Mouse (Mus musculus): ENCODE data around the gene Mup9. TPM values are rescaled to one million over a fixed set of nuclear protein-coding genes. Genes with fewer than 3 reads are reported as not detected.
"Not testable (repeated sequence)": the region's sequence is repeated elsewhere in the genome, so short reads cannot be mapped to it uniquely, and the experiment has no call there.

Mup9 gene
- total RNA-seq (2021) = not detected

DNA sequence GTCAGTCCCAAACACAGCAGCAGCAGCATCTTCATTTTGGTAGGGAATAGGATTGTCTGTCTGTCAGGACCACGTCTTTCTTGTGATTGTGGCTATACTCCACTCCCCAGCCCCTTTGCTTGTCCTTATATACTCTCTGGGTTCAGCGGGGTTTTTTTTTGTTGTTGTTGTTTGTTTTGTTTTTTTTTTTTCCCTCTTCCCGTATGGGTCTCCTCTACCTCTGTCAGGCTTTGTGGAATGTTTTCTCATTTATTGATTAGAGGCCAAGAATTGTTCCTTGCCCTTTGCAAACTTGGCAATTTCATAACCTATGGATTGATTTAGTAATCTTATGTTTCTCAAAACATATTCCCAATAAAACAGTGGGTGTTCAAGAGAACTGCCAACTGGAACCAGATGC lies at the start of gene Mup9:
Gene Mup9, minus strand, starts transcription at position 101 of the 400 bp plus-strand sequence.
- intact Hi-C loops (cut with DNase I); DNase-seq (ENCODE audit: low spot score in 2 of 2): not testable (repeated sequence)

Other genes with a start within 250 kb of the Mup9 start
- gene Mup8, start 199.4 kb downstream of the Mup9 start, total RNA-seq (2021) = not detected
- not detected for gene Mup1, start 80.0 kb upstream of the Mup9 start, total RNA-seq (2021)
- gene Mup10, start 160.2 kb upstream of the Mup9 start, total RNA-seq (2021) = not detected
- gene Mup11, start 240.5 kb upstream of the Mup9 start, total RNA-seq (2021) = not detected